Mouse (Mus musculus) layer of hippocampus, postnatal 10 days (tissue): ENCODE measurements around the gene Tnpo2. TPM values are rescaled to one million over a fixed set of nuclear protein-coding genes. Genes with fewer than 3 reads are reported as not detected.

Experiments used
- DNase-seq, 2 experiments: peaks; one replicate each; pipeline ENCODE4 v3.0.0; 2021; ENCODE audit warnings: low spot score in 2 of 2
- long read RNA-seq: library from polyadenylated mRNA; stranded (forward); transcript quantifications from one replicate; pipeline ENCODE4 v2.0.0, GENCODE M21; 2023
- total RNA-seq, 2 experiments: library from RNA; stranded (reverse); gene quantifications; 2 replicates each; pipeline ENCODE4 v1.2.3; 2021

The Tnpo2 gene
- total RNA-seq, result 100 to 1,000 TPM; 125 to 160 TPM
- long read RNA-seq, partial matches to known transcripts, result 4 of 29 reads
- long read RNA-seq, other reads (novel, unspliced or antisense), result 25 of 29 reads

DNA sequence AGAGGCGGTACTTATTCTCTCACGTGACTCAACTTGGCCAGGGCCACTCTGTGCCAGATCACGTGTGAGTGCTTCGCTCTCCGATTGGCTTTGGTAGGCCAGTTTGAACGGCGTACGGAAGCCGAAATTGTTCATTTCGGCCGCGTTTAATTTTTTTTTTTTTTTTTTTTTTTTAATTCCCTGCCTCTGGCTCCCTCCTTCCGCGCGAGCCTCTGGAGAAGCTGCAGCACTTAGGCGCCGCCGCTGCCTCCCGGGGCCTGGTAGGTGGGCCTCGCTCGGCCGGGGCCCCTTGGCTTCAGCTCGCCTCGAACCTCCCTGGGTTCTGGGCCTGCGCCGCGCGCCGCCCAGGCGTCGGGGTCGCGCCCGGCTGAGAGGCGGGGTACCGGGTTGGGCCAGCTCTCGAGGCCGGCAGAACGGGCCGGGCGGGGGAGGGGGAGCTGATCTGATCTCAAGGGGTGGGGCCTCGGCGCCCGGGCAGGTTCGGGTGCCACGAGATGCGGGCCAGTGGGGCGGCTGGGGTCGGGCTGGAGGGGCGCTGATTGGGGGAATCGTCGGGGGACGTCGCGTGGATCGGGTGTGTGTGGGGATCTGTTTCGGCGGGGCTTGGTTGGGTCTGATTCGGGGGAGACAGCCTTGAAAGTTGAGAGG lies at the start of gene Tnpo2:
Gene Tnpo2 (plus strand): TSS at position 198 of the 648 bp plus-strand sequence.
- DNase-seq, result peak; percentile 84 to 89

DNA sequence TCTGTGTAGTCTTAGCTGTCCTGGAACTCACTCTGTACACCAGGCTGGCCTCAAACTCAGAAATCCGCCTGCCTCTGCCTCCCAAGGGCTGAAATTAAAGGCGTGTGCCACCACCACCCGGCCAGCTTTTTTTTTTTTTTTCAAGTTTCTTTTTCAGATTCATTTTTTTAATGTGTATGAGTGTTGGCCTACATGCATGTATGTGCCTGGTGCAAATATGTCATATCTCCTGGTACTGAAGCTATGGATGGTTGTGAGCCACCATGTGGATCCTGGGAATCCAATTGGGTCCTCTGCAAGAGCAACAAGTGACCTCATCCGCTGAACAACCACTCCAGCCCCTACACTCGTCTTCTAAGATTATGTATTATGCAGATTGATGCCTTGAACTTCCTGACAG lies 49.3 kb upstream of the Tnpo2 start:
- no peak for DNase-seq

DNA sequence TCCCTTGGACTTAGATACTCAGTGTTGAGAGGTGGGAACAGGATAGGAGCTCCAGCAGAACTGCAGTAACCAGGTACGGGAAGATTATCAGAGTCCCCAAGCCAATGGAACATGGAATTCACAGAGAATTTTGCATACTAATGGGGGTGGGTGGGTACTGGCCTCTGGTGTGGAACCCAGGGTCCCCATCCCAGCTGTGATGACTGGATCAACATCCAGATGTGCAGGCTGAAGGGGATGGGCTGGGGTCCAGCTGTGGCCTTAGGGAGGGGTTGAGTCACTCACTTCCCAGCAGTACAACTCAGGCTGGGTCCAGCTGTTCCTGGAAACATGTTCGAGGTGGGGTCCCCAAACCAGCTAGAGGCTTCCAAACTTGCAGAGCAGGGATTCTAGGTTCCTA lies 48.8 kb upstream of the Tnpo2 start:
- no peak for DNase-seq

DNA sequence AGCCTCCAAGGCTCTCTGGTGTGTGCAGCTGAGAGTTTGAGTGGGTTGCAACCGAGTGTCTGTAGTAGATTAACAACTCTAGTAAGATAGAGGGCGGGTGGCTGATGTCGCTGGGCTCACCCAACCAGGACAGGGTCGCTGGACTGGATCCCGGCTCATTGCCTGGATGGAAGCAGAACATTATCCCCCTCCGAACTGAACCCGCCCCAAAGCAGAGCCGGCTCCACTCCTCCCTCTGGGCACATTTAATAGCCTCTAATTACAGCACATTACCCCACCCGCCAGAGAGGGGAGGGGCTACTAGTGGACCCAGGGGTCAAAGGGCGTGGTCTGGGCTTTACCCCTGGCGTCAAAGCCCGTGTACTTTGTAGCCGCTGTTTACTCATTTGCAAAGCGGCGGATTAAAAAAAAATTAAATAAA lies 47.4 kb upstream of the Tnpo2 start:
- no peak for DNase-seq

DNA sequence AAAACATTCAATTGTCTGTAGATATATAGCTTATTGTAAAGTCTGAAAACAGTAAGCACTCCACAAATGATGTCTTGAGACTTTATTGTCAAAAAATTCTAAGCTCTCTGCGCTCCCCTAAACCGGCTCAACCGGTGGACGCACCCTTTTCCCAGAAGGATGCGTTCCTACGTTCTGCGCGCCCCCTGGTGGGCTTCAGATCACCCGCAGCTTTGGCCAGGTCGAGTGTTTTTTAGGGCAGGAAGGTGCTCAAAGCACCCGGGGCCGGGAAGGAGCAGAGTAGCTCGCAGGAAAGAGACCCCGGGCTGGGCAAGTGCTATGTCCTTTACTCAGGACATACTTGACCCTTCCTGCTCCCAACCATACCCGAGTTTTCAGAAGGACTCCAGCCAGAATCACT lies 46.9 kb upstream of the Tnpo2 start:
- DNase-seq, result peak; percentile 92 to 95

DNA sequence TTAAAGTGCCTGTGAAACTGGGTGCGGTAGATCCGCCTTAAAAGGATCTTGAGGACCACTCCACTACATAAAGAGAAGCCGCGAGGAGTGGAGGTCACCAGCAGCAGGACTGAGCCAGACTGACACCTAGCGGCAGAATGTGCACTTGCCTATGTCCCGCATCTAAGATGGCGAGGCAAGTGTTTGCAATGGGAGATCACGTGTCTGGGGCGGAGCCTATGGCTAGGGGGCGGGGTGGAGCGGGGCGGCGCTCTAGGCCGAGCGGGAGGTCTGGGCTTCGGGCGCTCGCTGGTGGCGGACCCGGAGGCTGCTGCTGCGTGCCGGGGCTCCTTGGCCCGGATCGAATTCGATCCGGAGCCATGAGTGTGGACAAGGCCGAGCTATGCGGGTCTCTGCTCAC lies 46.4 kb upstream of the Tnpo2 start, which contains the start of gene Hook2:
Gene Hook2 (plus strand): TSS at position 255 of the 400 bp plus-strand sequence.
- peak; percentile 97 to 98 for DNase-seq

DNA sequence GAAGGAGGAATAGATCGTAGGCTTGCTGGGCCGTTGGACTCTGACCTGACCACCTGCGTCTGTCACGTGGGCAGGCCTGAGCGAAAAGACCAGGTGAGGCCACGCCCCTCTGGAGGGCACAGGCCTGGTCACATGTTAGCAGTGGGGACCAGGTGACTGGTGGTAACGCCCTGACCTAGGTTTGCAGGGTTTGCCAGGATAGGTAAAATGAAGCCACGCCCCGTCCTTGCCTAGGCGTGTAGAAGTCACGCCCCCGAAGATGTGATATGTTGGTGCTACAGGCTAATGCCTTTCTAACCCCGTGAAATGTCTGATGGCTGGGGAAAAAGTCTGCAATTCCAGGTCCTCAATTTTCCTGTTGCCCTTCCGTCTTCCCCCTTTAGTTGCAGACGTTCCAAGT lies 45.9 kb upstream of the Tnpo2 start:
- no peak for DNase-seq

DNA sequence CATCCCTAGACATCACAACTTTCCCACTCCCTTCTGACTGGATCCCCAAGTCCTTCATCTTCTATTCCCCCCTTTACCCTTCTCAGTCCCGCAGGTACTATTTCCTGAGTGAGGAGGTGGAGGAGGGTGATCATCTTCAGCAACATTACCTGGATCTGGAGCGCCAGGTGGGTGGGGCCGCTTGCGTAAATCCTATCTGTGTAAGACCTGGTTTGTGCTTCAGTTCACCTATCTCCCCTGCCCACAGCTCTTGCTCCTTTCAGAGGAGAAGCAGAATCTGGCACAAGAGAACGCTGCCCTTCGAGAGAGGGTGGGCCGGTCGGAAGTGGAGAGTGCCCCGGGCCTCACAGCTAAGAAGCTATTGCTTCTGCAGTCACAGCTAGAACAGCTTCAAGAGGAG lies 42.3 kb upstream of the Tnpo2 start:
- DNase-seq, result no peak

DNA sequence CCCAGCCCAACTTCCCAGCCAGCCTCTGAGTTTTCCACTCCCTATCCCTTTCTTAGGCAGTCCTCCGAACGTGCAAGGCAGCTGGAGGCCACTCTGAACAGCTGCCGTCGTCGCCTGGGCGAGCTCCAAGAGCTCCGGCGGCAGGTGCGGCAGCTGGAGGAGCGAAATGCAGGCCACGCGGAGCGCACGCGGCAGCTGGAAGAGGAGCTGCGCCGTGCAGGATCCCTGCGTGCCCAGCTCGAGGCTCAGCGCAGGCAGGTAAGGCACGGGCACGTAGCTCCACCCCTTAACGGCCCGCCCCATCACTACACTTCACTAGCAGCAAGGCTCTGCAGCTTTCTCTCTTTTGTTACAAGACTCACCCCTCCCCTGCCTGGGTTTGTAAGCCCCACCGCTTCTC lies 41.0 kb upstream of the Tnpo2 start:
- DNase-seq, result no peak

DNA sequence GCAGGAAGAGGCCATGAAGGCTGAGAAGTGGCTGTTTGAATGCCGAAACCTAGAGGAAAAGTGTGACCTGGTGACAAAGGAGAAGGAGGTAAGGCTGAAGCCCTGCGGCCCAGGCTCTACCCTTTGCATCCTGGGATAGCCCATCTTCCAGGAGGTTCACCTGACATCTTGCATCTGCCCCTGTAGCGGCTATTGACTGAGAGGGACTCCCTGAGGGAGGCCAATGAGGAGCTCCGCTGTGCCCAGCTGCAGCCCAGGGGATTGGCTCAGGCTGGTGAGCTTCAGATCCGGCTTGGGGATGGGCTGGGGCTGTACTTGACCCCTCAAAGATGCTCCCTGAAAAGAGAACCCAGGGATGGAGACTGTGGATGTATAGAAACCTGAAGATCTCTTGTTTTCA lies 39.7 kb upstream of the Tnpo2 start:
- DNase-seq, result no peak

DNA sequence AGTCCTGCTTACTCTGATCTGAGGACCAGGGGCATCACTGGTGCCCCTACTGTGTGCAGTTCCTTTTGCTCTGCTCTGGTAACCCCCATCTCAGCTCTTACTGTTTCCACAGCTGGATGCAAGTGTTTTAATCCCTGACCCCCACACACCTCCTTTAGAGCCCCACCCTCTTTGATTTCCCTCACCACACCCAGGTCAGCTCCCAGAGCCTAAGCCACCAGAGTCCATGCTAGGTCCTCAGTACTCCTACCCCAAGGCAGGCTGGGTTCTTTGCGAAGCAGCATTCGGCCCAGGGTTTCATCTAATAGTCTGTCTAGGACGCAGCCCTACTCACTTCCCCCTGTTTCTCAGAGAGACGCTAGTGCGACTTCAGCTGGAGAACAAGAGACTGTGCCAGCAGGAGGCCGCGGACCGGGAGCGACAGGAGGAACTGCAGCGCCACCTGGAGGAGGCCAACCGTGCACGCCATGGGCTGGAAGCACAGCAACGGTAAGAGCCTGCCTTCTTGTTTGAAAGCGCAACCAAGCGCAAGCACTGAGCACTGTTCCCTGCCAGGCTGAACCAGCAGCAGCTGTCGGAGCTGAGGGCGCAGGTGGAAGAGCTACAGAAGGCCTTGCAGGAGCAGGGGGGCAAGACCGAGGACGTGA lies 38.9 kb upstream of the Tnpo2 start:
- peak; percentile 93 to 94 for DNase-seq

DNA sequence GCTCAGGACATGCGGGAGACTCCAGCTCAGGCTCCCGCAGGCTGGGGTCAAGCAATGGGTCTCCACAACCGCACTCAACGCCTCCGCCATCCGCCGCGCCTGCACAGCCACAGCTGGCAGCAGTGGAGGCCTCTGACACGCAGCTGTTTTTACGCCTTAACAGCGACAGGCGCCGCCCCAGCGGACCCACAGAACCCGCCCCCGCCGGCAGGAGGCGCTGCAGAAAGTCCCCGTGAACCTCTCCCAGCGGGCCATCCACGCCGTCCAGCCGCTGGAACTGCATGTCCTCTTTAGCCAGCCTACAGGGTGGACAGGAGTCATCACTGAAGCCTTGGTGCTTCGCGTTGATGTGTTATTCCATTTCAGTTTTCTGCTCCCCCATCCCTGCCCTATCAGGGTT lies 29.0 kb upstream of the Tnpo2 start:
- no peak for DNase-seq

DNA sequence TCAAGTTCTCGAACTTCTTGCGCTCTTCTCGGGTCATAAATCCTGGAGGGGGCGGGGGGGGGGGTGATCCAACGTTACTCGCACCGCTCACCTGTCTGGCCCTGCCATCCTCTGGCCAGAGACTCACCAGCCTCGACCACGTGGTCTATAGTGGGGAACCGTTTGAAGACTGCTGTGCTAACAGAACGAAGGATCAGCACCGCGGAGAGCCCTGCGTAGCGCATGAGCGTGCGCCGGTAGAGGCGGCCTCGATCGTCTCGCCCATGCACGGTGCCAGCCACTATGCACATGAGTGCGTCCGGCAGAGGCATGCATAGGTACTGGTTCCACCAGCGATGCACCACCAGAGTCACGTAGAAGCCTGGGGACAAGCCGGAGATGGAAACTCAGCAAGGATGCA lies 25.5 kb upstream of the Tnpo2 start:
- DNase-seq, result no peak

DNA sequence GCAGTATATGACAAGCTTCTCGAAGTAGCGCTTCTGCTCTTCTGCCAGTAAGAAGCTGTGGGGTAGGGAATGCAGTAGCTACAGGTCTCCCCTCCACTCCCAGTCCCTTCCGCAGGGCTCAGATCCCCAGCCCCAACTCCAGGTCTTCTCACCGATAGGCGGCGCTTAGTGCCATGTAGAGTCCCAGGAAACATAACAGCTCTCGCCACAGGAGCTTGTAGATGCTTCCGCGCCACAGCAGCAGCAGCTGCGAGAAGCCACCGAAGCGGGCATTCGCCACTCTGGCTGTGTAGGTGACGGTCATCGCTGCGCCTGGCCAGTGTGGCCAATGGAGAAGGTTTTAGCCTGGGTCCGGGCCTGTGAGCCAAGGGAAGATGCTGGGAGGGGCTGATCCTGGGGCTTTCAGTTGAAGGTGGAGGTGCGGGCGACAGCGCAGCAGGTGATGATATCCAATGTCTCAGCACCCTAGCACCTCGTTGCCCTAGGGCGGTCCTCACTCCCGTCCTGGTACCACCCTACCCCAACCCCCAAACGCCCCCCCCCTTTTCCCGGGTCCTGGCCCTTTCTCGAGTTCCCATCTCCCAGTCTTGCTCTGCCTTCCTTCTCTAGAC lies 23.4 kb upstream of the Tnpo2 start:
- peak; percentile 74 for DNase-seq

DNA sequence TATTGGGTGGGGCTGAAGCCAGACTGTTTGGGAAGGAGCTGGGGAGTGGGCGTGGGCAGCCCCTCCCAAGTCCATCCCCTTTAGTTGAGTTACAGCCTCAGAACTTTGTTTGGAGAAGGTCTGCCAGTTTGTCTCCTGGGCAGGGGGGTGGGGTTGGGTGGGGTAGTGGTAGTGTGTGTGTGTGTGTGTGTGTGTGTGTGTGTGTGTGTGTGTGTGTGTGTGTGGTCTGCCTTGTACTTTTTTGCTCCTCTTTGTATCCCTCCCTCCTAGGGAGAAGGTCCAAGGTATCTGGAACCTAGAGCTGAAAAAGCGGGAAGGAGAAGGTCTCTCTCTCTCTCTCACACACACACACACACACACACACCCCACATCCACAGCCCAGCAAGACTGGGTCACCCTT lies 22.3 kb upstream of the Tnpo2 start, which contains the start of gene Best2:
Gene Best2 (minus strand): TSS at position 101 of the 400 bp plus-strand sequence.
- no peak for DNase-seq

DNA sequence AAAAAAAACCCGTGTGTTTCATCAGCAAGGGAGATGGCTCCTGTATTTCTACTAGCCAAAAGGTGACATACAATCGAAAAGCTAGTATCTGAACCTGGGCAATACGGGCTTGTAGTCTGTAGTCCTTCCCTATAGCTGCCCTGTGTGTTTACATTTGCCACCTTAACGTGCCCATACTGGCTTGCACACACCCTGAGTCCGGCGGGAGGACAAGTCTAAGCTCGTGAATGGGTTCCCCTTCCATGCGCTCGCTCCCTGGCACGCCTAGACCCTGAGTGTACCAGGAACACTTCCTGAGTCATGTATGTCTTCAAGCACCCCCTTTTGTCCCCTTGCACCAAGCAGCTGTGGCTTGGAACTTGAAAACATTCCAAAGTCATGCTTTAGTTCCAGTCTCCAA lies 20.0 kb upstream of the Tnpo2 start:
- no peak for DNase-seq

DNA sequence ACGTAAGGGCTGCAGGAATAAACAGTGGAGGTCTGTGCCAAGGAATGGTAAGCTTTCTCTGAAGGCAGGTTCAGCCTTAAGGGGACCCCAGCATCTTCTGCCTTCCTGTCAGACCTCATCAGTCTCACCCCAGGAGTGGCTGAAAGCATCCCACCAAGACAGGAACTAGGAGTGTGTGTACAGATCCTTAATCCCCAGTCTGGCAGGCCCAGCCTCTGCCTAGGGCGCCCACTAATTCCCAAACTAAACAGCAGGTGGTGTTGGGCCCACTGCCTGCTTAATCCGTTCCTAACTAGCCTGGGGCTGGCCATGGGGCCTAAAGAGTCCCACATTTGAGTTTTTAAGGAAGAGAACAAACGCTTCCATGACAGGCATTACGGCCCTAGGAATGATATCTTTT lies 19.5 kb upstream of the Tnpo2 start:
- no peak for DNase-seq

DNA sequence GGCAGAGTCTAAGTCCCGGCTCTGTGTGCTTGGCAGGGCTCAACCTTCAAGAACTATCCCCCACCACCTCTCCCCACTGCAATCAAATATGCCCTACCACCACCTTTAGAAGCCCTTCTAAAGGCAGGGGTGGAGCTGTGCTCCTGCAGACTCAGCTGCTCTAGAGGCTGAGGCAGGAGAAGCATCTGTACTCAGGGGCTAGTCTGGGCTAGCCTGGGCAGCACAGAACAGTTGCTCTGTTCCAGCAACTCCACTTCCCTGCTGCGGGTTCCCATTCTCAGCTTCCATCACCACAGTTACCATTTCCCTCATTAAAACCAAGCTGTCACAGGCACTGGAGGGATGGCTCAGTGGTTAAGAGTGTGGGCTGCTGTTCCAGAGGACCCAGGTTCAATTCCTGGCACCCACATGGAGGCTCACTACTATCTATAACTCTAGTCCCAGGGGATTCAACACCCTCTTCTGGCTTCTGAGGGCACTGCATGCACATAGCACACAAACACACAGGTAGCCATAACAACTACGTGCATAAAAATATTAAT lies 15.1 kb upstream of the Tnpo2 start:
- no peak for DNase-seq

DNA sequence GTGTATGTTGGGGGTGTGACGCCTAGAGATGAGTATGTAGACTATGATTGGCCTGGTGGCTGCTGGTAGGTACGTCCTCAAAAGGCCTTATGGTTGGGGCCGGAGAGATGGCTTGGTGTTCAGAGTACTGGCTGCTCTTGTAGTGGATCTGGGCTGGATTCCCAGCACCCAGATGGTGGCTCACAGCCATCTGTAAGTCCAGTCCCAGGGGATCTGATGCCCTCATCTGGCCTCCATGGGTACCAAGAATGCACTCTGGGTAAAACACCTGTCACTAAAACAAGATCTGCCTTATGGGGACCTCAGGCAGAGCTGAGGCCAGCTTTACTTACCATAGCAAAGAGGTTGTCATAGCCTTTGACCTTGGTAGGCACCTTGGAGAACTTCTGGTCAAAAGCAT lies 12.9 kb upstream of the Tnpo2 start:
- DNase-seq, result no peak

DNA sequence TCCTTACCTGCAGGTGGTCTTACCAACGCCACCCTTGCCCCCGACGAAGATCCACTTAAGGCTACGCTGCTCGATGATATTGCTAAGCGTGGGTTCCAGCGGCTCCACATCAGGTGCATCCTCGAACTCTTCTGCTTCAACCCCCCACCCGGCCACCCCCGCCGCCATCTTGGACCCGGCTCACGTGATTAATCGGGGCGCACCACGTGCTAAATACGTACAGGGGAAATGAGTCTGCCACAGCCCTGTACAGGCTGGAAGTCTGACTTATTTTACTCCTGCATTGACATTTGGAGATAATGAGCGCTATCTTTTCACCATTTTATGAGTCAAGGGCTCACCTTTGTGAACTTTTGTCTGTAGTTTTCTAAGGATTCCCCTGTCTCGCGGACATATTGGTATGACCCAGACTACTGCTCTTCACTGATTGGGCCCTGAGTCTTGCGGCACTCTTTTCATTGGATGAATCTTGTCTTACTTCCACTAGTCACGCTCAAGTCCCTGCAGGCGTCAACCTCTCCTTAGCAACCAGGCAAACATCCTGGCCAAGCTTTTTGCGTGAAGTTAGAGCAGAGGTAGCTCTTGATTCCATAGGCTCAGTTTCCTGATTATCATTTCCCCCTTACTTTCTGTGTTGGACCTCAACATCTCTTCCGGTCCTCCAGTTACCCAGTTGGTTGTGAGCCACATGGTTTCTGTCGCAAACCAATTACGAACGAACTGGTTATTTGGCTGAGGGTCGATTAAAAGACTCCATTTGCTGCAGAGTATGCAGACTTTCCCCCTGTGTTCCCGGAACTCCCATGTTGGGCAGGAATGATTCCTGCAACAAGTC lies 11.4 kb upstream of the Tnpo2 start, which contains the start of gene Asna1:
Gene Asna1 (minus strand): TSS at position 184 of the 835 bp plus-strand sequence.
- DNase-seq, result peak; percentile 81 to 83
